Mouse (Mus musculus): Measurements from ENCODE around the gene Gltp.
A peak's percentile ranks its signal among the peaks of the same experiment; 100 is the strongest.

The Gltp gene

DNA sequence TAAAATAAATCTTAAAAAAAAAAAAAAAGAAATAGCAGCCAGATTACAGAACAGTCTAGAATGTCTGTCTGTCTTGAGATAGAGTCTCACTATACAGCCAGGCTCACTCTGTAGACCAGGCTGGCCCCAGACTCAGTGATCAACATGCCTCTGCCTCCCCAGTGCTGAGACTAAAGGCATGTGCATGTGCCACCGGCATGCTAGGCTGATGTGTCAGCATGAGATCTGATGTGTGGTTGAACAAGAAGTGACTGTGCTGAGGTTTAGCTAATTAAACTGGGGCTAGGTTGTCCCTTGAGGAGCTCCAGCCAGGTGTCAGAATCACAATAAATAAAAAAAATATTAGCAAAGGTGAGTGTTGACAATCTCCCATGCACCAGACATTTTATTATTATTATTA, 24.1 kb downstream of the Gltp start:
- no peak for ATAC-seq (ENCODE audit: insufficient number of reproducible peaks, low FRiP score, low TSS enrichment)

DNA sequence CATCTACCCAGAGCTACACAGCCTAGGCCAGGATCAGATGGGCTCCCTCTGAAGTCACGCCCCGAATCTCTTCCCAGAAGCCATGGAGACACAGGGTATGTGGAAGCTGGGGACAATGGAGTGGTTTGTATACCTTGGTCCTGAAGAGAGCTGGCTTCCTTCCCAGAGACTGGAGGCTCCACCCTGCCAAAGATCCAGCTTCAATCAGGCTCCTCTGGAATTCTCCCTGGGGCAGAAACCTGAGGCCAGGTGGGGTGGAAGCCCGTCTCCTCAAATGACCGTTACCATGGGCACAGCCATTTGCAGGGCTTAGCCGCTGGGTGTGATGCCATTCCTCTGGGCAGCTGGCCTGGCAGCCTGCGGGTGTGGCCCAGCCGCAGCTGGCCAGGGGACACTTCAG, 26.0 kb downstream of the Gltp start:
- ATAC-seq (ENCODE audit: insufficient number of reproducible peaks, low FRiP score, low TSS enrichment): no peak

DNA sequence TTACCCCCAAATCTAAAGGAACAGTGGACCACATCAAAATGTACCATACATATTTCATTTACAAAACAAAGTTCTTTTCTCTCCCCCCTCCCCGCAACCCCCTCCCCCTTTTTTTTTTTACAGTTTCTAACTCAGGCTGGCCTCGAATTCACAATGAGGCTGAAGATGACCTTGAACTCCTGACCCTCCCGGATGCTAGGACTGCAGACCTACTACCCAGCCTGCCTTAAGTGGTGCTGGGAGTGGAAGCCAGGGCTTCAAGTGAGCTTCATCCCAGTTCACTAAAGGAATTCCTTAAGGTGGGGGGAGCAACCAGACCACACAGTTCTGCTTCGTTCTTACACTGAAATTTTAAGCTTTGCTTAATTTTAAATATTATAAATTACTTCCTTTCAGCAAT, 26.6 kb downstream of the Gltp start:
- ATAC-seq (ENCODE audit: insufficient number of reproducible peaks, low FRiP score, low TSS enrichment): no peak

DNA sequence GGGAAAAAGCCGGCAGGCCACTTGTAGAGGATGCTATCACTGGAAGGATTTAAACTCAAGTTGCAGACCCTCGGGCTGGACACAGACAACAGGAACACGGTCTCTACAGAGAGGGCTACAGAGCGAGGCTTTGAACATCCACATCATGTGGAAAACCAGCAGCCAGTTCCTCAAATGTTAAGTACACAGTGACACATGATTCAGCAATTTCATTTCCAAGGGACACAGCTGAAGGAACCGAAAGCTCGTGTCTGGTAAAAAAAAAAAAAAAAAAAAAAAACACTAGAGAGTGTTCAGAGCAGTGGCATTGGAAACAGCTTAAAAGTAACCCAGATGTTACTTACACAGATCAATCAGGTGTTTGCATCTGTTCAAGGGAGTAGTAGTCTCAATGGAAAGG, 29.8 kb downstream of the Gltp start:
- ATAC-seq (ENCODE audit: insufficient number of reproducible peaks, low FRiP score, low TSS enrichment): no peak

DNA sequence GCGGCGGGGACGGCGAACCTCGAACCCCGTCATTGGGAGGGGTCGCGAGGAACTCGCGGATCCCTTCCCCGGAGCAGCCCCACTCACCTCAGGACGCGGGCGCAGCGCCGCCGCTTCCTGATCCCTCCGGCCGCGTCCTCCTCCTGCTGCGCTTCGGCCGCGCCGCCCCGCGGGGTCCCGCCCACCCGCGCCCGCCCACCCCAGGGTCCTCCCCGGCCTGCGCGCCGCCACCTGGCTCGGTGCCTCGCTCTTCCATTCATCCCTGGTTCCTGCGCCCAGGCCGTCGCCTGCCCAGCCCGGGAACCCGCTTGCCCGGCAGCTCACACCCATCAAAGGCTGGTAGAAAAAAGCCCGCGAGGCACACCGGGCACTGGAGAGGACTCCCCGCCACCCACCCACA, 32.5 kb downstream of the Gltp start, which contains the start of gene Trpv4:
Gene Trpv4 (minus strand): TSS at position 167 of the 400 bp plus-strand sequence.
- no peak for ATAC-seq (ENCODE audit: insufficient number of reproducible peaks, low FRiP score, low TSS enrichment)

DNA sequence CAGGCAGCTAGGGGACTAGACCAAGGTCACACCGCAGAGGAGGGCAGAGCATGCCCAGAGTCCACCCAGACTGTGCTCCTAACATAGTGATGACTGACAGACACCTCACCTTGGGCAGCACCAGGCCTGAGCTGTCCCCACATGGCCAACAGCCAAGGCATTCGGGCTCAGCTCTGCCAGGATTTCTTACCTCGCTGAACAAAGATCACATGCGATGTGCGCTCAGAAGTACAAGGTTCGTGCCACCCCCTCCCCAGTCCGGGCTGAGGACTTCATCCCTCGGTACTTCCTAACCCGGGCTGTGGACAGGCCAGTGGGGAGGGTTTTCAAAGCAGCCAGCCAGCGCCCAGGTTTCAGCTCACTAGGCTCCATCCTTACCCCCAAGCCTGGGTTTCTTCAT, 33.4 kb downstream of the Gltp start:
- no peak for ATAC-seq (ENCODE audit: insufficient number of reproducible peaks, low FRiP score, low TSS enrichment)

DNA sequence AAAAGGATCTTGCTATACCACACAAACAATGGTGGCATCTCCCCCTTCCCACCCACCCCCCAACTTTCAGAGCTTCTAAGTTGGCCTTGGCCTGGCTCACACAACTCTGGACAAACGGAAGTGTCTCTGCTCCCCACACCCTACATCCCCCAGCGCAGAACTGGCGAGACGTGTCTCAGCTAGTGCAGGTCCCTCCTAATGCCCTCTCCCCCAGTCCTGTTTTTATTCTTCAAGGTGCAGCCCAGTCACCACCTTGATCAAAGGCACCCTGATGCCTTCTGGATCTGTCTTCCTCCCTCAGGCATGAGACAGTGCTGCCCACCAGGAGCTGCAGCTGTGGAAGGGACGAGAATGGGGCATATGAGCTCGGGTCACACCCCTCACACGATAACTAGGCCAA, 34.5 kb downstream of the Gltp start:
- ATAC-seq (ENCODE audit: insufficient number of reproducible peaks, low FRiP score, low TSS enrichment): no peak

DNA sequence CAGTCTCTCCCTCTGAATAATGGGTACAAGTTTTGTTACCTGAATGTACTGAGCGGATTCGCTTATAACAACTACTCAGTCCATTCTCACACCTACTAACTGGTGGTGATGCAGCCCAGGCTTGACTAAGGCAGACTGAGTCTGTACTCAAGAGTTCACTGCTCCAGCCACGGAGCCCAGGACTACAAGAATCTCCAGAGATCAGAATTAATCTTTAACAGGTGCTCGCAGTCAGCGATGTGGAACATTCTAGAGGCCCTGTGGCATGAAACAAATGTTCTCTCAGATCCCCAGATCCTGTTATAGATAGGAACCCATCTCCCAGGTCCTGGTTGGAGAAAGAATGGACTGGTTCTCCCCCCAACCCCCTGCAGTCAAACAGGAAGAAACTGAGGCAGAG, 35.1 kb downstream of the Gltp start:
- ATAC-seq (ENCODE audit: insufficient number of reproducible peaks, low FRiP score, low TSS enrichment): no peak

DNA sequence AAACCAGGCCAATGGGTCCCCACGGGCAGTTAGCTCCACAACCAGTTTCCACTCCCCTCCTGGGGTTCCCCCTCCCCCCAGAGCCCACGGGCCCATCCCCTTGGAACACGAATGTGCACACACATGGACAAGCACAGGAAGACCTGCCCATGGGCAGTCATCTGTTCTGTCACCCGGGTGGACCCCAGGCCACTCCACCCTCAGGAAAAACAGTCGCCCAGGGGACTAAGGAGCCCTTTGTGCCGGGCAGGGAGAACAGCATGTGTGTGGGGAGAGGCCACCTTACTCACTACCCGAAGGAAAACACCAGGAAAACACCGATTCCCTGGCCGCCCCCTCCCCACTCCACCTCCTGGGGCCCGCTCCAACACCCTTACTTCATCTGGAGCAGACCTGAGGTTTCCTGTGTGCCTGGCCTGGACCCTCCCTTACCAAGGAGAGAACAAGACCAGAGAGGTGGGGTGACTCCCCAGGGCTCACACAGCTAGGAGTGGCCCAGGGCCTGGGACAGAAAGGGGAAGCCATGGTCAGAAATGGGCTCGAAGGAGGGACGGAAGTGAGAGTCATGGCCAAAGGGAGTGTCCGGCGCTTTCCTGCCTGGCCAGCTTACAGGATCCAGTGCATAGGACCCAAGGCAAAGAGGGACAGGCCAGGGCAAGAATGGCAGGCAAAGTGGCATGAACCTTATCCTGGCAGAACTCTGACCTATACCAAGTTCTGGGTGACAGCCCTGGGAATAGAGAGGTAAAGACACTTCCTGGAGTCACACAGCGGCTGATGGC, 36.9 kb downstream of the Gltp start:
- no peak for ATAC-seq (ENCODE audit: insufficient number of reproducible peaks, low FRiP score, low TSS enrichment)

DNA sequence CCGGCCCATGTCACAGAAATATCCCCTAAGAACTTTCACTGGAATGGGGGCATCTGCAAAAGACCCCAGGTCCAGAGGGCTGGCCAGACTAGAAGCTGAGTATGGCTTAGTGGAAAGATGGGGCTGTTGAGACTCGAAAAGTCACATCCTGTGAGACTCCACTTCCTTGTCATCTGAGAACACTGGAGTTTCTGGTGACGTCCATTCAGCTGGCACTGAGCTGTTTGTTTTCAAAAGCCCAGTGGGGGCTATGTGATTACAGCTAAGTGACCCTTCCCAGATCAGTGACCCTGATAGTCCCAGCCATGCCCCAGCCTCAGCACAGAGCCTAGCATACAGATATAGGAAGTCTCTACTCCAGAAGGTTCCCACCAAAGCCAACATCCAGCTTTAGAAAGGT, 39.3 kb downstream of the Gltp start:
- ATAC-seq (ENCODE audit: insufficient number of reproducible peaks, low FRiP score, low TSS enrichment): no peak

DNA sequence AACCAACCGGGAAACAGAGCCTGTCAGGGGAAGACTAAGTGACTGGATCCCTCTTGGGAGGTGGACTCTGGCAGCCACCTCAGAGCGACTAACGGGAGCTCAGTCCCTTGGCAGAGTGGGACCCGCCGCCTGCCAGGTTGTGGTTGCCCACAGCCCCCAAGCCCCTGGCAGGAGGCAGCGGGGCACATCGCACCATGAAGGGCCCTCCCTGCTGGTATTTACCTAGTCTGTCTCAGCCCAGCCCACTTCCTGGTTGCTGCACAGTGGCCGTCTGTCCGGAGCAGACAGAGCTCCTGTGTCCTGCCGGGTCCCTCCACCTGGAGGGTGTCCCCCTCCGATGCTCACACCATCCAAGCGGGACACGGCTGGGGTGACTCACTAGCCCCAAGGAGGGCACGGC, 39.8 kb downstream of the Gltp start:
- ATAC-seq (ENCODE audit: insufficient number of reproducible peaks, low FRiP score, low TSS enrichment): no peak

DNA sequence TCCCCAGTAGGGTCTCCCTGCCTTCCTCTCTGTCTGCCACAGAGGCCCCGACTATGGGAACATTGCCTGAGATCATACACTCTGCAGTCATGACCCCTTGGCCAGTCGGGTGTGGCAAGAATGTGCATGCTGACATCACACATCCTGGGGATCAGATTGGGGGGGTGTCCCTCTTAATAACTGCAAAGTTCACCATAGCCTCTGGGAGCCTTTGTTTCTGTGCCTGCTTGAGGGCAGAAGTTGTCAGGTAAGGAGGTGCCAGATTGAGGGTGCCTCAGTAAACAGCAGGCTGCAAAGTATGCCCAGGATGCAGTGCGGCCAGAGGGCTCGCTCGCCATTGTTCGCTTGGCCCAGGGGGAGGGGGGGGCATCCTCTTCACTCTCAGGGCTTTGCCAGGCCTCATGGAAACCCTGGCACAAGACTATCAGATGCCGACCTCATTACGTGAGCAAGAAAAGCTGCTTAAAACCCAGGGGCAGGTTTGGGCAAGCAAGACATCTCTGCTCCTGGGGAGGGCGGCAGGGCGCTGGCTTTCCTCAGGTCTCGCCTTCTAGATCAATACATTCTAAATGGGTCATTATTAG, 42.0 kb downstream of the Gltp start:
- ATAC-seq (ENCODE audit: insufficient number of reproducible peaks, low FRiP score, low TSS enrichment): no peak

DNA sequence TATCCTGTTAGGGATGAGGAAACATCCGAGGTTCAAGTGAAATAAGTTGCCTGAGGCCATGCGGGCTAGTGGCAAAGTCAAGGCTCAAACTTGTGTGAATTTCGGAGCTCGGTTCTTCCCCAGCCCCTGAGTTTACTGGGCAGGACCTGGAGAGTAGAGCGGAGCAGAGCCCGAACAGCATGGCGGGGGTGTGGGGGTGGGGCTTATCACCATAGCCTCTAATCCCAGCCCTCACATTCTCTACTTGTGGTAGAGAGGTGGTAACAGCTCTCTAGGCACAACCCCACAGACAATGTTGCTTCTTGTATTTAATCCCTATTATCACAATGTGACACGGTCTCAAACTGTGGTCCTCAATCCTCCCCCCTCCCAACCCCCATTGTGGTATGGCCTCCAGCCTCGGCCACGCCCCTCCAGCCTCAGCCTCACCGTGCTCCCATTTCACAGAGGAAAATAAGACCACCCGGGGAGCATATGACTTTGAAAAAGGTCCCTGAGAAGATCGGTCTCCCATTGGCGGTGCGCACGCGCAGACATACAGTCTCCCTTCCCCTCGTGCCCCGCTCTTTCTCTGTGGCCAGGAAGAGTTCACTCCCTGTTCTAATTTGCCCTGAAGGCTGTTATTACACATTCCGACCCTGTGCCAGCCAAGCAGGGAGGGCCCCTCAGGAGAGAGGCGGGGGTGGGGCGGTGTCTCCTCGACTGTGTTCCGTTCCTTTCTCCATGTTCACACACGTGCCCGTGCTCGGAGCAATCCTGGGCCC, 43.4 kb downstream of the Gltp start:
- no peak for ATAC-seq (ENCODE audit: insufficient number of reproducible peaks, low FRiP score, low TSS enrichment)

DNA sequence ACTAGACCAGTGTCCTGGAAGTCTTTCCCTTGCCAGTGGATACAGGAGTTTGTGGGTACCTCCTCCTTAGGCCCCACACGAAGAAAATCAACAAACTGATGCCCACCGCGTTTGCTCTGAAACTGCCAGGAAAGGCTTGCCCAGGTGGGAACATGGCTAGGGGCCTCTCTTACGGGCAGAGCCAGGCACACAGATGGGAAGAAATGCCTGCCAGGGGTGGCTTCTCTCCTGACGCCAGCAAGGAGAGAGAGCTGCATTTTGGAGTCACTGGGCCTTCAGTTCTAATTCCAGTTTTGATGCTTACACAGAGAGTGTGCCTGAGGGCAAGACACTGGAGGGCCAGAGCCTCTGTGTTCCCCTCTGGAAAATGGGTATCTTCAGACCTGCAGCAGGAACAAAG, 44.9 kb downstream of the Gltp start:
- no peak for ATAC-seq (ENCODE audit: insufficient number of reproducible peaks, low FRiP score, low TSS enrichment)

DNA sequence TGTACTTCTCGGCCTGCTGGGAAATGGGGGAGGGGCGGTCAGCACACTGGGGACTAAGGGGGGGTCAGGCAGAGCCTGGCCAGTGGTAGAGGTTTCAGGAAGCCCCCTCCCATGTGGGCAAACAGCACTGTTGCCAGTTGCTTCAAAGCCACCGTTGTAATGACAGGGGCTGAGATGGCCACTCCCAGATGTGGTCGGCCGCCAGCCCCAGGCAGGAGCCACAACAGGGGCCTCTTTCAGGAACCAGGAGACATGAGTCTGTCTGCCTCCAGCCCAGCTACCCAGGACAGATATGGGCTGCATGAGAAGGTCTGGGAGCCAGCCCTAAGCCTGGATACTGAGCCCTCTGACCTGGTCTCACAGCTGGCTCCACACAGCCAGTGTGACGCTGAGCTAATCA, 45.9 kb downstream of the Gltp start:
- no peak for ATAC-seq (ENCODE audit: insufficient number of reproducible peaks, low FRiP score, low TSS enrichment)

DNA sequence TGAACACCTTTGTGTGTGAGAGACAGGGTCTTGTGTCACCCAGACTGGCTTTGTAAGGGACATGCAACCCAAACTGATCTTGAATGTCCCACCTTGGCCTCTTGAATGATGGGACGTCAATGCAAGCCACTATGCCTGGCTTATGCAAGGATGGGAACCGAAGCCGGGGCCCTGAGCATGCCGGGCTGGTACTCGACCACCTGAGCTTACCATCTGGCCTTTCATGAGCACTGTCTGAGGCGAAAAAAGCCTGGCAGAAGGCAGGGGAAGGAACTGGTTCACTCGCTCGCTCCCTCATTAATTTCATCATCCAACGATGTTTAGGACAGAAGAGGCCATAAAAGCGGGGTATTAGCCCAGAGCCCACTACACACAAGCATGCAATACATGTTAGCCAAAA, 50.0 kb downstream of the Gltp start:
- no peak for ATAC-seq (ENCODE audit: insufficient number of reproducible peaks, low FRiP score, low TSS enrichment)

DNA sequence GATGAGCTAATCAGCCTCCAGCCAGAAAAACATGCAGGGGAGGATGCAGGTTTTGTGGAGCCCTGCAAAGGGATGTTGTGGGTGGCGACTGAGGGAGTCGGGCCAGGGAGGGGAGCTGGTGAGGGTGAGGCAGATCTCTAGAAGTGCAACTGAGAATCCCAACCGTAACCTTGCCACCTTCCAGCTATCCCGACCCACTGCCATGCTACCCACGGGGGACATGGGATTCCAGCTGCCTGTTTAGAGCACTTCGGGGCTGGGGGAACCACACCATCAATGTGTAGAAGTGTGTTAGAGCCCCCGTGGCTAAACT, 51.2 kb downstream of the Gltp start:
- ATAC-seq (ENCODE audit: insufficient number of reproducible peaks, low FRiP score, low TSS enrichment): 0 out of 2 replicates have a peak, but pooled peaks have one; percentile 26

DNA sequence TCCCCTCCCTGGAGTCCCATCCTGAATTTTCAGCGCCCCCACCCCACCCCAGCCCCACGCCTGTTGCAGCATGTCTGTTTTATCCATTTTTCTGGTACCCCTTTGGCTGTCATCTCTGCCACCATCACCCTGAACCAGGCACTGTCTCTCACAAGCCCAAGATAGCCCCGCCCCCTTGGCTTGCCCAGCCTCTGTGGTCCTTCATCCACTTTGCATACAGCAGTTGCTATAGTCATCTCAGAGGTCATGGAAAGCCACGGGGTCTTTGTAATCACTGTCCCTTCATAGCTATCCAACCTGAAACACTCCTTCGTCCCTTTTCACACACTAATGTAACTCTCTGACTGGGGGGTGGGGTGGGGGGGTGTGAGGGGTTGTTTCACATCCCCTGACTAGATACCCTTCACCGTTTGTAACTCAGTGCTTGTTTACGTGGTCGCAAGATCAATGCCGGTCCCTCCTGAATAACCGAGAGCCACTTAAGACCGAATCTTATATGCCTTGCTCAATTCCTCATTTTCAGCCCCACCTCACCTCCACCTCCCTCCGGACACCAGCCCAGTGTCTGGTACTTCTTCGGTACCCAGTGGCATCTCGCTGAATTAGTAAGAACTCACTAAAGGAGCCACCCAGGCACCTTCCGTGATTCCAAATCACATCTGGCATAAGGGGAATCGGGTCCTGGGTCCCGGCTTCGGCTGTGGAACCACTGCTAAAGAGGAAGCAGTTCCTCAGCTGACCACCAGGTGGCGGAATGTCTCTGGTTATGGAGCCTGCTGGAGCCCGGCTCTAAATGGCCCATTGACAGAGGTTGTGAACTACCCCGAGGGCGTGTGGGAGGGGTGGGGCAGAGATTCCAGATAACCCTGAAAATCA, 51.8 kb downstream of the Gltp start:
- peak; percentile 52; the same call in 1 of the 2 replicates for ATAC-seq (ENCODE audit: insufficient number of reproducible peaks, low FRiP score, low TSS enrichment)

DNA sequence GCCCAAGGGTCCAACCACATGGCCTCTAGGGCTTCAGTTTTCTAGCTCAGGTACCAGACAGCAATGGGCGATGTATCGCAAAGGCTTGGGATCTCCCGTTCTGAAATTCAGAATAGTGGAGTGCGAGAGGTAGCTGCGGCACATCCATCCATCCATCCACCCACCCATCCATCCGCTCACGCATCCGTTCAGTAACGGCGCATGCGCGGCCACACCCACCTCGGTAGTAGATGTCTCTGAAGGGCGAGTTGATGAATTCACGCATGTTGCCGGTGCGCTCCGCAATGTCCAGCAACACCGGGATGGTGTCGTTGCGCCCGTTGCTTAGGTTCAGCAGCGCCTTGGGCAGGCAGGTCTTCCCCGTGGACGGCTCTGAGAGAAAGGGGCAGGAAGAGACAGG, 54.7 kb downstream of the Gltp start:
- ATAC-seq (ENCODE audit: insufficient number of reproducible peaks, low FRiP score, low TSS enrichment): no peak

DNA sequence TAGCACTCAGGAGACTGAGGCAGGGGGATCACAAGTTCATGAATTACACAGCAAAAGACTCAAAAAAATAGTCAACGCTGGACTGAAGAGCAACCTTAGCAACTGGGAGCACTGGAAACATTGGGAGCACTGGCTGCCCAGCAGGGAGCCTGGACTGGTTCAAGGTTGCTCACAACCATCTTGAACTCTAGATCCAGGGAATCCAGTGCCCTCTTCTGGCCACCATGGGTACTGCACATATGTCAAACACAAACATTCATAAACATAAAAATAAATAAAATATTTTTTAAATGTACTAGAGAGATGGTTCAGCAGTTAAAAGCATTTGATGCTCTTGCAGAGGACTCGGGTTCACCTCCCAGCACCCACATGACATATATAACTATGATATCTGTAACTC, 59.4 kb downstream of the Gltp start:
- ATAC-seq (ENCODE audit: insufficient number of reproducible peaks, low FRiP score, low TSS enrichment): no peak

DNA sequence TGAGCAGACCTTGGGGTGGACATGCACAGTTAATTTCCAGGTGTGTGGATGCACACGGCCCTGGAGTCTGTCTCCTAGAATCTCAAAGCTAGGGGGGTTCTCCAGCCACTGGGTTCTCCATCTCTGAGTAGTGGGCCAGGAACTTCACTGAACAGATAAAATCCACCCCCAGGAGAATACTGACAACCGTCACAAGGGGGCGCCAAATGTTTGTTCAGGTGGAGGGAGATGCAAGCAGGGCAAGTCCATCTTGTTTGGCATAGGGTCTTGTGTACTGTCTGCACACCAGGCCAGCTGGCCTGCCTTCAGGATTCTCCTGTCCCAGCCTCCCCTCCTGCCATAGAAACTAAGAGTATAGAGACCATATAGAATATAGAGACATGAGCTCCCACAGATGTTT, 65.2 kb downstream of the Gltp start:
- no peak for ATAC-seq (ENCODE audit: insufficient number of reproducible peaks, low FRiP score, low TSS enrichment)

Data from cerebellum, adult (tissue).